Mouse (Mus musculus) frontal cortex, postnatal 25 days (tissue): Measurements from ENCODE around the gene Hist1h4k.

Experiments used
- DNase-seq, 2 experiments: peaks; one replicate each; pipeline ENCODE4 v3.0.0; 2022; ENCODE audit warnings: low spot score in 2 of 2

Hist1h4k gene

DNA sequence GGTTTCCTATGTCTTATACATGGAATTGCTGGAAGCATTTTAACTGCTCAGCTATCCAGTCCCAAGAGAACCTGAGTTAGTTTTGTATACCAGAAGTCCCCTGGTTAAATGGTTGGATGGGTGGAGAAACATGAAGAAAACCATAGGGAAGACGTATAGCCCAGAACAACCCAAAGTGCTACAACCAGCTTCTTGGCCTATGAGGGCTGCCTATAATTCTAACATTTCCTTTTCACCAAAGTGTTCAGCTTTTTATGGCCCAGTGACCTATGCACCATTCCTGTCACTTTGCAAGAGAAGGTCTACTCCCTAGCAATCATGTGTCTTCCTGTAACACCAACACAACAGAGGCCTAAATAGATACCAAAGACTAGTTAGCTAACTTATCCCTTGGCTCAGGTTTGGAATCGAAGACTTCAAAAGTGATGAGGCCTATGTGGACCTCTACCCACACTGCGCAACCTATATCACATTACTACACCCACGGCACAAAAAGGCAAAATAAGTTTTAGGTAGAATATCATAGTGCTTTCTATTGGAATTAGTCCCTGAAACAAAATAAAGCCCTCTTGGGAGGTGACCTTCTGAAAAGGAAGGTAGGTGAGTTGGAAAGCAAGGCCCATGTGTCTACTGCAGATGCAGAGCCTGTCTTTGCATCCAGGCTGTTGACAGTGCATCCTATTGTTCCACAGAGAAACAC, 31.8 kb downstream of the Hist1h4k start:
- DNase-seq: no peak

DNA sequence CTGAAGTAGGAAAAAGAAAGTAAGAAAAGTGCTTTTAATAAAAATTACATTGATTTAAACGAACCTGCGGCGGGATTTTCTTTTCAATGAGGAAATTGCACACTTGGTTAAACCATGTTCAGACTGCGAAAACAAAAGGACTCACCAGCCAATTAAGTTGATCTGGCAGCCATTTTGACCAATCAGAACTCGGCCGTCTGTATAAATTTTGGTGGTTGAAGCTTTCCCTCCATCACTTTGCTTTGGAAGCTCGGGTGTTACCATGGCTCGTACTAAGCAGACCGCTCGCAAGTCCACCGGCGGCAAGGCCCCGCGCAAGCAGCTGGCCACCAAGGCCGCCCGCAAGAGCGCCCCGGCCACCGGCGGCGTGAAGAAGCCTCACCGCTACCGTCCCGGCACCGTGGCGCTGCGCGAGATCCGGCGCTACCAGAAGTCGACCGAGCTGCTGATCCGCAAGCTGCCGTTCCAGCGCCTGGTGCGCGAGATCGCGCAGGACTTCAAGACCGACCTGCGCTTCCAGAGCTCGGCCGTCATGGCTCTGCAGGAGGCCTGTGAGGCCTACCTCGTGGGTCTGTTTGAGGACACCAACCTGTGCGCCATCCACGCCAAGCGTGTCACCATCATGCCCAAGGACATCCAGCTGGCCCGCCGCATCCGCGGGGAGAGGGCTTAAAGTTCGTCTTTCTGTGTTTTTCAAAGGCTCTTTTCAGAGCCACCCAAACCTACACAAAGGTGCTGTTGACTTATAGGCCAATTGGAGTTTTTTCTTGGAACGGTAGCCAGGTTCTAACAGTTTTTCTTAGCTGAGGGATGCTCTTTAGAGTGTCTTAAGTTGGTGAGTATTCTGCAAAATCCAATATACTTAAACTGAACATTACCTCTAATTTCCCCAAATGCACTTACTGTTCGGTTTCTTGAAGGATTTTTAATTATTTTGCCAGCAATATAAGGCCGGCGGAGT, 32.6 kb downstream of the Hist1h4k start, which contains the start of gene Hist1h3h:
TSS of gene Hist1h3h (plus strand) at position 263 of the 961 bp plus-strand sequence.
- peak; percentile 80 to 87 for DNase-seq

DNA sequence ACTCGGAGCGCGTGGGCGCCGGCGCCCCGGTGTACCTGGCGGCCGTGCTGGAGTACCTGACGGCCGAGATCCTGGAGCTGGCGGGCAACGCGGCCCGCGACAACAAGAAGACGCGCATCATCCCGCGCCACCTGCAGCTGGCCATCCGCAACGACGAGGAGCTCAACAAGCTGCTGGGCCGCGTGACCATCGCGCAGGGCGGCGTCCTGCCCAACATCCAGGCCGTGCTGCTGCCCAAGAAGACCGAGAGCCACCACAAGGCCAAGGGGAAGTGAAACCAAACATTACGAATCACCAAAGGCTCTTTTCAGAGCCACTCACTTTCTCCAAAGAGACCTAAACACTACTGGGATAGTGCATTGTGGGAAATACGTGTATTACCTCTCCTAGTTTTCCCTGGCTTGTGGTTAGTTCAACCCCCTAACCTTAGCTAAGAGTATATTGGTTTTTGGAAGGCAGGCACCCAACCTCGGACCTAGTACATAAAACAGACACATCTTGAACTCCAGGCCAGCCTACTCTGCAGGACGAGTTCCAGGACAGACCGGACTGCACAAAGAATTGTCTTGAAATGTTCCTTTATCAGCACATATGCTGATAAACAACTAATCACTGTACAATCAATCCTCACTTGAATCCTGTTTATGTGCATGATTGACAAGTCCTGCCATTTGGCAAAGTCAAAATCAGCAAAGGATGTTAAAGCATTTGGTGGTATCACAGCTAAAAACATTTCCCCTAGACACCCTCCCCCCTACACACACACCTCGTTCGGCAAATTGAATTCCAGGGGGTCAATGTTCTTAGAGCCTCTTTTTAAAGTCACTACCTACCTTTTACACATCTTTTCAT, 33.5 kb downstream of the Hist1h4k start:
- peak in 1 of 2 experiments; percentile 8 for DNase-seq

DNA sequence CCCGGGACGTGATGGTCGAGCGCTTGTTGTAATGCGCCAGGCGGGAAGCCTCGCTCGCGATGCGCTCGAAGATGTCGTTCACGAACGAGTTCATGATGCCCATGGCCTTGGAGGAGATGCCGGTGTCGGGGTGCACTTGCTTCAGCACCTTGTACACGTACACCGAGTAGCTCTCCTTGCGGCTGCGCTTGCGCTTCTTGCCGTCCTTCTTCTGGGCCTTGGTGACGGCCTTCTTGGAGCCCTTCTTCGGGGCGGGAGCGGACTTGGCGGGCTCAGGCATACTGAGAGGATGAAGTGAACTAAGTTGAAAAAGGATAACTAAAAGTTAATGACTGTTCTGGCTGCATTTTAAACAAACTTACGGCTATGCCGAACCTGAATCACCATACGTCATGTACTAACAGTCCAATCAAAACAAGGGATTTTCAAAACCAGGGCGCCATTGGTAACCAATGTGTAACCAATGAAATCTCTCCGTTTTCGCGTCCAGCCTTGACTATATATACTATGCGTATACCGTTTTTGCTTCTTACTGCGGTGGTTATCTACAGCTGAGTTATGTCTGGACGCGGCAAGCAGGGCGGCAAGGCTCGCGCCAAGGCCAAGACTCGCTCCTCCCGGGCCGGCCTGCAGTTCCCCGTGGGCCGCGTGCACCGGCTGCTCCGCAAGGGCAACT, 34.3 kb downstream of the Hist1h4k start, which contains the start of the genes Hist1h2bl and Hist1h2ai:
TSS of gene Hist1h2bl (minus strand) at position 280 of the 676 bp plus-strand sequence.
TSS of gene Hist1h2ai (plus strand) at position 559 of the 676 bp plus-strand sequence.
- peak; percentile 57 to 79 for DNase-seq

DNA sequence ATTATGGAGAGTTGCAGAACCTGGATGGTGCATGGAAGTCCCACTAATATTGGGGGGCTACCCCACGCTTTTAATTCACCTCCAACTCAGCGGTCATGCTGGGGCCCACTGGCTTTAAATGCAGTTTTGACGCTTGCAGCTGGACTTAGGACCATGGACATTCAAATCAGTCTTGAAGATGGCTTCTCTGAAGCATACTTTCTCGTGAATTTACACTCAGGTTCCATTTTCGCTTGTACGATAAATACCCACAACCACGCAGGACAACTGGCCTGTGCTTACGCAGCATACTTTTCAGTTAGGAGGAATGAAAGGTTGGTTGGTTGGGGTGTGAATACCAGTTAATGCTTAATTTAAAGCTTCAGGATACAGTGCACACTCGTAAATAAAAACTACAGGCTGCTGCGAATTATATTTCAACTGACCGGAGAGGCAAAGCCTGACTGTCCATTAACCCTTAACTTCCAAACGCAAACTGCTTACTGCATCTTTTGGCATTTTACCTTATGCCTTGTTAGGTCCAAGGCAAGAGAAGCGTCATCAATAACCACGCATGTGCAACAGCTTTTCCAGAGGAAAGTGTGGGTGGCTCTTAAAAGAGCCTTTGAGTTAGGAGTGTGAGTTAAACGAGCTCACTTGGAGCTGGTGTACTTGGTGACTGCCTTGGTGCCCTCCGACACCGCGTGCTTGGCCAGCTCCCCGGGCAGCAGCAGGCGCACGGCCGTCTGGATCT, 35.0 kb downstream of the Hist1h4k start:
- no peak for DNase-seq

DNA sequence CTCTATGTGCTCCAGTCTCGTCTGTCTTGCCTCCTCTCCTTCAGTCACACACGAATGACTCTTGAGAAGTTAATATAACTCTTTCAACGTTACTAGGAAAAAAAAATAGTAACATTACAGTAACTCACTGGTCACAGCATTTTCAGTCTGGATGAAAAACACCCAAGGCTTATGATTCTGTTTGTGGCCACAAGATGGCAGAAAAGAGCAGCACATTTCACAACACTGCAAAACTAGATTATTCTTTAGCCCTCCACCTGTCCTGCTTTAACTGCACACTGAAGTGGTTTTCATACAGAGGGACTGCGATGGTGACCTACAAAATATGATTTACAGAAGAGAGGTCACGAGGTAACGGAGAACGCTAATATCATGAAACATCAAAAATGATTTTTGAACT, 35.6 kb downstream of the Hist1h4k start:
- peak; percentile 45 for DNase-seq

DNA sequence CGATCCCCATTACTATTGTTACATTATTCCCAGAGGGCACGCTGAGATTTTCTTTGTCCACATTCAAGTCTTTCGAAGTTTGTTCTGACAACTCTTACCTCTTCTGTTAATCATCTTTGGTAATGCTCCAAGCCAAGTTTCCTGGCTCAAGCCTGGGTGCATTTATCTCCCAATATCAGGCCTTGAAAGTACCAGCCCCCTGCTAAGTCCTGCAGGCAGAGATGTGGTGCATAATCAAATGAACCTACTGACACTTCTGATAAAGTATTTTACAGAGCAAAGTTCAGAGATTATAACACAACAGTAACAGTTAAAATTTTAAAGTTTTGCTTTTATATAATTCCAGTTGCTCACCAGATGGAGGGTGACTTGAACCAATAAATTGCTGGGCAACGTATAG, 38.6 kb downstream of the Hist1h4k start:
- no peak for DNase-seq

DNA sequence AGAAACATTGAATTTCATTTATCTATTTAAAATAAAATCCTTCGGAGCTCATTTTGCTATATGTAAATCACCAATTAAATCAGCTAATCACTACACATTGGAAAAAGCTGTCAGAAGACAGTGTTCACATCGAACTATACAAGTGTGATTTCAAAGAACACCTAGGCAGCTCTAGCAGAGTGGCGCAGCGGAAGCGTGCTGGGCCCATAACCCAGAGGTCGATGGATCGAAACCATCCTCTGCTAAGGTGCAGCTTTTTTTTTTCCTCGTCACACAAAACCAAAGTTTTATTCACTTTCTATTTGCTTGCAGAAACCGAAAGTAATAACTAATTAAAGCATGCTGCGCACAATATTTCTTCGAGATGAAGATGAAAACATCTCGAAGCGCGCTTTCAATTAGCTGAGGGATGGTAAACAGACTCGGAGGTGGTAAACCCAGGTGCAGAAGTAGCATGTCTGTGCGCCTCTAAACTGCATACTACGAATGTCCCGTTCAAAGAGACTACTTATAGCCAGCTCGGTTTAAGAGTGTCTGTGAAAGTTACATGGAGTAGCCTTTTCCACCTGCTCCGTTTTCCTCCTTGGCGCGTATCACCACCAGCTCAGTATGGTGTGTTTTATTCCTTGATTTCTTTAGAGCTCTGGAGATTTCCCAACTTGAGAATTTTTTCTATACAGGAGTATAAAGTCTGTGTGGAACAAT, 39.3 kb downstream of the Hist1h4k start:
- DNase-seq: peak; percentile 76 to 88

DNA sequence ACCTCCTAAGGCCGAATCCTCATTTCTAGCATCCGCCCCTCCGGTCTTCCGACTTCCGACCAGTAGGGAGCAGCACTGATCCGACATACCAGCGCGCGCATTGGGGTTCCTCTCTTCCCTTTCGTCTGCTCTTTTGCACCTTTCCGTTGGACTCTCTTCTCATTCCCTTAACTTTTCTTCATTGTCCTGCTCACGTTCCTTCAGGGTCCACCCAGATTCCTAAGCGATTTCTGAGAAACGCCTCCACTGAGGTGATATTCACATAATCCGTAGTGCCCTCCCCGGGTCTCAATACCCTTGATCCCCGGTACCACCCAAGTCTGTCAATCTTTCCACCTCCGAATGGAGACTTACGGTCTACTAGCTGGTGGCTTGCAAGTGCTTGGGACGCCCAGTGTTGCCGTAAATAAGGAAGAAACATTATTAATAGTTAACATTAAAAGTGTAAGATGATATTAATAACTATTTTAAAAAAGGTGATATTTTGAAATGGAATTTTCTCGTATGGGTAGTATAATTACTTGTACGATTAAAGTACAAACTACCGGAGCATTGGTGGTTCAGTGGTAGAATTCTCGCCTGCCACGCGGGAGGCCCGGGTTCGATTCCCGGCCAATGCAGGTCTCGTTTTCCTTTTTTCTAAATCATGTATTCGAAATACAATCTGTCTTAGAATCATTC, 40.1 kb downstream of the Hist1h4k start:
- peak; percentile 83 to 86 for DNase-seq

DNA sequence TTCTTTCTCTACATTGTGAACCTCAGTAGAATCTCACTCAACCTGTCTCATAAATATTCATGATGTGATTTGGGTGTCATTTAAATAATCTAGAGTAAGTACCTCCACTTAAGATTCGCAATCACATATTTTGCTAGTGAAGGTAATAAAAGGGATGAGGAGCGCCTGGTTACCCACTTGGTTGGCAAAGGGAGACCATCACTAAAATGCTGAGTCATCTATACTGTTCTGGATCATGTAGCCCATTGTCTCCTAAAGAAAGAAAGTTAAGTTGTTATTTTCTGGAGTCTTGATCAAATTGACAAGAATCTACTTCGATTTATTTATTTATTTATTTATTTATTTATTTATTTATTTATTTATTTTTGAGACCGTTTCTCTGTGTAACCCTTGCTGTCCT, 43.6 kb downstream of the Hist1h4k start:
- no peak for DNase-seq
